Mouse (Mus musculus) heart, postnatal 10 days (tissue): Measurements from ENCODE around the gene Sae1. TPM values are rescaled to one million over a fixed set of nuclear protein-coding genes. Genes with fewer than 3 reads are reported as not detected.
"Not testable (repeated sequence)": the region's sequence is repeated elsewhere in the genome, so short reads cannot be mapped to it uniquely, and the experiment has no call there.

Experiments
- DNase-seq, 2 experiments: peaks; one replicate each; pipeline ENCODE4 v3.0.0; 2021
- intact Hi-C: fragments of 180-260 bp; cut with DNase I; formaldehyde crosslinking; loops from one replicate; pipeline ENCODE4 v1.15.1; 2025
- total RNA-seq, 2 experiments: library from RNA; stranded (reverse); gene quantifications; 2 replicates each; pipeline ENCODE4 v1.2.3; 2021

Gene Sae1
- total RNA-seq, 2 experiments from 2014 or later = 64.9 to 69.5 TPM

GRCm38 (mm10) chr7:16402968-16403948 lies 15.7 kb upstream of the Sae1 start:
- intact Hi-C loops = no loop called here
- peak; percentile 45 to 56 for DNase-seq

- DNase-seq = peak in 1 of 2 experiments; percentile 24
- intact Hi-C loops = no loop called here
Observed at GRCm38 (mm10) chr7:16402449-16402848, 14.8 kb upstream of the Sae1 start.

GRCm38 (mm10) chr7:16401991-16402431 lies 14.4 kb upstream of the Sae1 start:
- peak; percentile 58 to 73 for DNase-seq
- intact Hi-C loops = no loop called here

GRCm38 (mm10) chr7:16400689-16401611 lies 13.3 kb upstream of the Sae1 start, which contains the start of gene Zc3h4:
Zc3h4 (plus strand) TSS chr7:16400910.
- DNase-seq = peak; percentile 93 to 94
- intact Hi-C loops = no loop called here

- intact Hi-C loops = loop anchor here (5.0 kb wide), 1 partner anchor 217 kb away; no protein-coding TSS in a partner anchor
- DNase-seq = peak; percentile 99
Observed at GRCm38 (mm10) chr7:16399820-16400688, 12.4 kb upstream of the Sae1 start.

- peak; percentile 94 to 96 for DNase-seq
- intact Hi-C loops = loop anchor here (5.0 kb wide), 1 partner anchor 218 kb away; no protein-coding TSS in a partner anchor
Observed at GRCm38 (mm10) chr7:16399098-16399819, 11.7 kb upstream of the Sae1 start.

GRCm38 (mm10) chr7:16398387-16399050 lies 10.9 kb upstream of the Sae1 start:
- peak in 1 of 2 experiments; percentile 7 for DNase-seq
- intact Hi-C loops = loop anchor here (5.0 kb wide), 1 partner anchor 219 kb away; no protein-coding TSS in a partner anchor

- intact Hi-C loops = loop anchor here (5.0 kb wide), 1 partner anchor 220 kb away; no protein-coding TSS in a partner anchor
- no peak for DNase-seq
Observed at GRCm38 (mm10) chr7:16397465-16397864, 9.9 kb upstream of the Sae1 start.

- DNase-seq = peak; percentile 66 to 79
- intact Hi-C loops = loop anchor here (1.0 to 5.0 kb wide), 3 partner anchors 30 to 221 kb away; no protein-coding TSS in a partner anchor
Observed at GRCm38 (mm10) chr7:16395944-16396343, 8.3 kb upstream of the Sae1 start.

GRCm38 (mm10) chr7:16392923-16393322 lies 5.3 kb upstream of the Sae1 start:
- no peak for DNase-seq
- intact Hi-C loops = no loop called here

GRCm38 (mm10) chr7:16389942-16390341 lies 2.3 kb upstream of the Sae1 start:
- DNase-seq, intact Hi-C loops: not testable (repeated sequence)

- intact Hi-C loops = loop anchor here (5.0 kb wide), 2 partner anchors 86 to 241 kb away; no protein-coding TSS in a partner anchor
- peak; percentile 60 to 78 for DNase-seq
Observed at GRCm38 (mm10) chr7:16376505-16376904, 11.1 kb downstream of the Sae1 start.

GRCm38 (mm10) chr7:16374989-16375388 lies 12.6 kb downstream of the Sae1 start:
- DNase-seq = no peak
- intact Hi-C loops = loop anchor here (5.0 kb wide), 2 partner anchors 87 to 242 kb away; no protein-coding TSS in a partner anchor

GRCm38 (mm10) chr7:16373719-16374118 lies 13.9 kb downstream of the Sae1 start:
- no peak for DNase-seq
- intact Hi-C loops = loop anchor here (1.0 to 2.0 kb wide), 2 partner anchors 47 to 79 kb away; no protein-coding TSS in a partner anchor

- no peak for DNase-seq
- intact Hi-C loops = no loop called here
Observed at GRCm38 (mm10) chr7:16370596-16370995, 17.0 kb downstream of the Sae1 start.

GRCm38 (mm10) chr7:16368835-16369234 lies 18.8 kb downstream of the Sae1 start:
- no peak for DNase-seq
- intact Hi-C loops = no loop called here

GRCm38 (mm10) chr7:16366669-16367068 lies 20.9 kb downstream of the Sae1 start:
- DNase-seq = no peak
- intact Hi-C loops = no loop called here

GRCm38 (mm10) chr7:16366133-16366646 lies 21.4 kb downstream of the Sae1 start:
- DNase-seq = peak in 1 of 2 experiments; percentile 34
- intact Hi-C loops = no loop called here
